Mouse (Mus musculus): ENCODE data around the gene Relb. TPM values are rescaled to one million over a fixed set of nuclear protein-coding genes. Genes with fewer than 3 reads are reported as not detected.
"Not testable (repeated sequence)": the region's sequence is repeated elsewhere in the genome, so short reads cannot be mapped to it uniquely, and the experiment has no call there.

Relb gene
- total RNA-seq, 2 experiments from 2014 or later: 5.5 to 7.5 TPM

GRCm38 (mm10) chr7:19633197-19633596, 4.0 kb upstream of the Relb start:
- DNase-seq: no peak
- intact Hi-C loops (cut with DNase I): loop anchor here (10.0 kb wide), 1 partner anchor 48 kb away; no protein-coding TSS in a partner anchor

GRCm38 (mm10) chr7:19632720-19633119, 3.5 kb upstream of the Relb start:
- DNase-seq: no peak
- intact Hi-C loops (cut with DNase I): loop anchor here (10.0 kb wide), 1 partner anchor 48 kb away; no protein-coding TSS in a partner anchor

GRCm38 (mm10) chr7:19632275-19632674, 3.0 kb upstream of the Relb start:
- DNase-seq: no peak
- intact Hi-C loops (cut with DNase I): loop anchor here (10.0 kb wide), 1 partner anchor 47 kb away; no protein-coding TSS in a partner anchor

DNA sequence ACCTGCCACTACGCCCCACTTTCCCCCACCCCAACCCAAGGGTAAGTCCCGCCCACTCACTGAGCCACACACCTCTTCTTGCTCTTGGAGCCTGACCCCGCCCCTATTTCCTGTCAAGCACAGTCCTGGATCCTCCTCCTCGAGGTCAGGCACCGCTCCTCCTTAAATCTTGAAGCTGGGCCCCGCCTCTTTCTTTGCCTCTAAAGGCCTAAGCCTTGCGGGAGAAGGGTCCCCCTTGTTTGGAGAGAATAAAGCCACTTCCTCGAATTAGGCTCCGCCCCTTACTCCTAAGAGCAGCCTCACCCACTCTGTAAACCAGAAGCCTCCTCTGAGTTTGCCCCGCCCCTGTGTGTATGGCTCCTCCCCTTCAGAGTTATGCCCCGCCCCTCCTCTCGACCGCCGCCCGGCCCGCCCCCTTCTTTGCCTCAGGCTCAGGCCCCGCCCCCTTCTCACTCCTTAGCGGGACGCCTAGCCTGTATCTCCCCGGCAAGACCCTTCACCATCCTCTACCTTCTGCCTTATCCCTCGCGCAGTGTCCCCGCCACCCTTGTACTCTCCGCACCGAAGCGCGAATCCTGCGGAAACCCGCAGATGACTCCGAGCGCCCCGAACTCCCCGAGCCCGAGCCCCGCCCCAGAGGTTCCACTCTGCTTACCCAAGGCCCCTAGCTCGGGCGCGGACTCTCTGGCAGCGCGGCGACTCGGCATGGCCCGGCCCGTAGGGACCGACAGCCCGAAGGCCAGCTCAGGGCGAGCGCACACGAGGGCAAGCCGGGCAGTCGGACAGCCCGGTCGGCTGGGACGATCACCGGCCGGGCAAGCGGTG, 490 bp downstream of the Relb start:
- intact Hi-C loops (cut with DNase I): no loop called here

GRCm38 (mm10) chr7:19628192-19628535, 1.1 kb downstream of the Relb start:
- DNase-seq: no peak
- intact Hi-C loops (cut with DNase I): no loop called here

More for the DNA sequence above, 490 bp downstream of the Relb start:
- DNase-seq: peak; percentile 88

- intact Hi-C loops (cut with DNase I): no loop called here
Observed at GRCm38 (mm10) chr7:19627721-19628120, 1.5 kb downstream of the Relb start.

DNA sequence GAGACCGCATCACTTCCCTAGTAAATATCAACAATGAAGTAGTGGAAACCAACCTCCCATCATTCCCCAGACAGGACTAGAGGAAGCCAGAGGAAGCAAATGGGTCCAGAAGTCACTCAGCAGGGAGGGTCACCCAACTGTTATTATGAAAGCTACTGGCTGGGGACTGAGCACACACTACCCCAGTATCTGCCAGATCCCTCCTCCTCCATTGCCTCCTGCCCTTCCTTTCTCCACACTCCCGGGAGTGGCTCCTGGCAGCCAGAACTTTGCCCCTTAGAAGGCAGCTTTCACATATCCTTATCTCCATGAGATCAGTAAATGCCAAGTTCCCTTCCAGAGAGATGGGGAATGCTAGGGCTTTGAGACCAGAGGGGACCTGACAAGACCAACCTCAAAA, 5.8 kb downstream of the Relb start:
- no peak for DNase-seq
- intact Hi-C loops (cut with DNase I): no loop called here

More at GRCm38 (mm10) chr7:19627721-19628120, 1.5 kb downstream of the Relb start:
- DNase-seq: no peak

GRCm38 (mm10) chr7:19622241-19622640, 7.0 kb downstream of the Relb start:
- DNase-seq: no peak
- intact Hi-C loops (cut with DNase I): no loop called here

- no peak for DNase-seq
- intact Hi-C loops (cut with DNase I): no loop called here
Observed at GRCm38 (mm10) chr7:19620811-19621210, 8.4 kb downstream of the Relb start.

DNA sequence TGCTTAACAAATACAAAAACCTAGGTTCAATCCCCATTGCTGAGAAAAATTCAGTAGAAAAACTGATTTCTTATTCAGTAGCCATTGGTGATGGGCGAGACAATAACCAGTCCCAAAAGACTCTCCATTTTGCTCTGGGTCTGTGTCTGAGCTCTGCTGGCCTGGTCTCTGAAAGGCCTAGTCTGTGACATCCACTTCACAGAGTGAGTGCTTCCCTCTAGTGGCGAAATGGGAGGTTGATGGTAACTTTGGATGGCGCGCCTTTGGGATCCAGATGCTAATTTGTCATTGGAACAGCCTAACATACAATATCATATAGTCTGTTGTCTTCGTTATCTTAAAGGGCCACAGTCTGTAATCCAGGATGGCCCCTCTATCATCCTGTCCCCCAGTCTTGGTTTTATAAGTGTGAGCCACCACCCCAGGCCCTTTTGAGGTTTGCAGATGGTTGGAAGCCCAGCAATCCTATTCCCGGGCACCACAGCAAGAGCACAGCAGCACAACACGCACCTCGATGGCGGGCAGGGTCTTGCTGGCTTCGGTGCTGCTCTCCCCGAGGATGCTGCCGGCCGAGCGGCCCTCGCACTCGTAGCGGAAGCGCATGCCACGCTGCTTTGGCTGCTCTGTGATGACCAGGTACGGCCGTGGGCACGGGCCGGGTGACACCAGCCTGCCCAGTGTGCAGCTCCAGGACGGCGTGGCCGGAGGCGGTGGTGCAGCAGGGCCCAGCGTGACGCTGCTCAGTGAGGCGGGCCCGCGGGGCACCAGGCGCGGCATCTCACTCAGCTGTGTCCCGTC, 10.0 kb downstream of the Relb start:
- intact Hi-C loops (cut with DNase I): no loop called here
- DNase-seq: peak; percentile 71

DNA sequence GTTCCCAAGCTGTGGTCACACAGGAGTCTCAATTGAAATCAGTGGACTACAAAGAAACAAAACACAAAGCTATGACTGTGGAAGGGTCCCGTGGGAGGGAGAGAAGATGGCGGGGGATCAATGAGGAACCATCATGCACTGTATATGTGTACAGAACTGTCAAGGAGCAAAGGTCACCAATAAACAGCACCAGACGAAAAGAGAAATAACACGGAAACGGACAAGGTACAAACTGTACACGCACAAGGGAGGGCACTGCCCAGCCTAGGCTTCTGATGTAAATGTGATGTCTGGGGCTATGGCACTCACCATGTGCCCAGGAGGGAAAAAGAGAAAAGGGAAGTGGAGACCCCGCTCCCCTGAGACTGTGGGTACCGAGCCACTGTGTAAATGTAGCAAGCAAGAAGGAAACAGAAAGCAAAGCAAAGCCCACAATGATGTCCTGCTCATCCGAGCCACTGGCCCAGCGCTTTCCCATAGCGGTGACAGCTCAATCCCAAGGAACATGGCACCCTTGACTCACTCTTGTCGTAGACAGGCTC, 14.1 kb downstream of the Relb start:
- intact Hi-C loops (cut with DNase I): no loop called here
- DNase-seq: no peak

DNA sequence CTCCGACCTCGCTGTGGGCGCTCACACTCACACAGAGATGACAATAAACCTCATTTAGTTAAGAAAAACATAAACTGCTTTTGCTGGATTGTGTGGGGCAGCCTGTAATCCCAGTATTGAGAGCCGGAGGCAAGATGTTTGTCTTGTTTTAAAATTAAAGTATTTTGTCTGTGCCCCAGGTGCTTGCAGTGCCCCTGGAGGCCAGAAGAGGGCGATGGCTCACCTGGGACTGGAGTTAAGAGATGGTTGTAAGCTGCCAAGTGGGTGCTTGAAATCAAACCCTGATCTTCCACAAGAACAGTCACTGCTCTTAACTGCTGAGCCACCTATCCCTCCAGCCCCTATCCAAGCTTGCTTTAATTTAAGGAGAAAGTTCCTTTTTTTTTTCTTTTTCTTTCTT, 18.3 kb downstream of the Relb start:
- intact Hi-C loops (cut with DNase I): no loop called here
- no peak for DNase-seq

GRCm38 (mm10) chr7:19609641-19610332, 19.5 kb downstream of the Relb start:
- intact Hi-C loops (cut with DNase I): no loop called here
- DNase-seq: no peak

DNA sequence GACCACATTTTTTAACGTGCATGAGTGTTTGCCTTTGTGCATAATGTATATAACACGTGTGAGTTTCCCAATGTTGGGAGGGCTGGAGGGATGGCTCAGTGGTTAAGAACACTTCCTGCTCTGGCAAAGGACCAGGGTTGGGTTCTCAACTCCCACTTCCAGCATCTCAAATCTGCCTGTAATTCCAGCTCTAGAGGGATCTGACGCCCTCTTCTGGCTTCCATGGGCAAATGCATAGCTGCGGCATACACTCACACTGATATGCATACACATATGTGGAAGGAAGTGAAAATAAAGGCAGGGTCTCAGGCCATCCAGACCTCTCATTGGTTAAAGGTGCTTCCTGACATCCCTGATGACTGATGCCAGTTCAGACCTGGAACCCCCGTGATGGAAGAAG, 21.9 kb downstream of the Relb start:
- intact Hi-C loops (cut with DNase I): no loop called here

GRCm38 (mm10) chr7:19604606-19605214, 24.5 kb downstream of the Relb start:
- intact Hi-C loops (cut with DNase I); DNase-seq: not testable (repeated sequence)

More for the DNA sequence above, 21.9 kb downstream of the Relb start:
- DNase-seq: no peak

DNA sequence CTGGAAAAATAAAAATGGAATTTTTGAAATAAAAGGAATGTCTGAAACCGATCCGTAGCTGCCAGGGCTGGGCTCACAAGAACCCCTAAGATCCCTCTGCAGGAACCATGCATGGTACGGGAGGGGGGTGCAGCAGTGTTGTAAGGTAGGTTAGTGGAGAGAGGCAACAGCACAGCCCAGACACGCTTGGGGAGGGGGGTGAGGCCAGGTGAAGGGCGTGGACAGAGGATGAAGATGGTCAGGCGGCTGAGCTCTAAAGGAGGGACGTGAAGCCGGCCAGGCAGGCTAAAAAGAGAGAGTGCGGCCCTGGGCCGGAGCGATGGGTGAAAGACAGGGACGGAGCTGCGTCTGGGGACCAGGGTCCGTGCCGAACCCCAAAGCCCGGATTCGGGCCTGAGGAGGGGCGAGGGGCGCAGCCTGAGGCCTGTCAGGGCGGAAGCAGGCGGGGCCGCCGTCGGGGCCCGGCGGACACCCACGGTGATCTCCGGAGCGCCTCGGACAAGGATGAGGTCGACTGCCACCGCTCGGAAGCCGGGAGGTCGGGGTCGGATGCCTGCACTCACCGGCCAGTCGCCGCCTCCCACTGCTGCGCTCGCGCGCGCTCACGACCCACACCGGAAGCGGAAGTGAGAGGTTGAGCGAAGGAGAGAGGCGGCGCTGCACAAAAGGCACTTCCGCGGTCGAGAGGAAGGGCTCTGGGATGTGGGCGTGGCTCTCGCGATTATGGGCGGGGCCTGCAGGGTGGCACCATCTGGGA, 25.2 kb downstream of the Relb start, which contains the start of gene Clasrp:
TSS of gene Clasrp (minus strand) at position 638 of the 757 bp plus-strand sequence.
- intact Hi-C loops (cut with DNase I): no loop called here
- peak; percentile 97 for DNase-seq

GRCm38 (mm10) chr7:19603055-19603454, 26.2 kb downstream of the Relb start:
- intact Hi-C loops (cut with DNase I): no loop called here
- no peak for DNase-seq

- peak; percentile 44 for DNase-seq
- intact Hi-C loops (cut with DNase I): no loop called here
Observed at GRCm38 (mm10) chr7:19600562-19600961, 28.7 kb downstream of the Relb start.

- DNase-seq: no peak
- intact Hi-C loops (cut with DNase I): no loop called here
Observed at GRCm38 (mm10) chr7:19593061-19593730, 36.0 kb downstream of the Relb start.

Data from left cerebral cortex, postnatal 4 days (tissue).